Mouse (Mus musculus) embryonic stem cell, embryonic (primary cell): ENCODE data around the gene Scand1.

Source experiments
- CTCF ChIA-PET, 4 experiments: fragments of 300-600 bp in 2 of 4; fragments of 350-600 bp in 2 of 4; sonication (Branson Sonifier 250); formaldehyde crosslinking; loops; one replicate each; lab custom pipeline; 2022; ENCODE audit warnings: inconsistent platforms in 2 of 4; lab: Charles Lee
- POLR2A ChIA-PET, 4 experiments: fragments of 300-600 bp in 2 of 4; fragments of 350-600 bp in 2 of 4; sonication (Branson Sonifier 250); formaldehyde crosslinking; loops; one replicate each; lab custom pipeline; 2022; ENCODE audit warnings: antibody characterized with exemption in 4 of 4, inconsistent platforms in 1 of 4; lab: Charles Lee

Scand1 gene

GRCm38 (mm10) chr2:156289552-156290160 is 22.8 kb downstream of the Scand1 start:
- ChIA-PET POLR2A (interaction anchor here in 1 of 4 experiments (0.7 to 2.5 kb wide), 3 partner anchors 10 to 26 kb away, joined by 3 to 7 read pairs (median 4); no protein-coding TSS in a partner anchor), CTCF (no interaction called here)

GRCm38 (mm10) chr2:156288222-156288621 is 24.3 kb downstream of the Scand1 start:
- POLR2A ChIA-PET, result interaction anchor here in 2 of 4 experiments (1.0 to 2.5 kb wide), 6 partner anchors 8 to 66 kb away, joined by 3 to 7 read pairs (median 3); partner anchors contain the start of genes Cnbd2 (in 2 of the 2) and Scand1 (in 1 of the 2)

GRCm38 (mm10) chr2:156286733-156287132 is 25.8 kb downstream of the Scand1 start:
- POLR2A ChIA-PET, result interaction anchor here in 2 of 4 experiments (0.6 to 1.4 kb wide), 4 partner anchors 9 to 113 kb away, joined by 3 read pairs; no protein-coding TSS in a partner anchor
- CTCF ChIA-PET, result interaction anchor here in 2 of 4 experiments (0.7 kb wide), 2 partner anchors 41 to 542 kb away, joined by 3 to 4 read pairs; no protein-coding TSS in a partner anchor

More at GRCm38 (mm10) chr2:156288222-156288621, 24.3 kb downstream of the Scand1 start:
- CTCF ChIA-PET, result interaction anchor here in 3 of 4 experiments (0.6 to 1.2 kb wide), 6 partner anchors 10 to 210 kb away, joined by 3 to 4 read pairs (median 3); no protein-coding TSS in a partner anchor

GRCm38 (mm10) chr2:156285161-156285560 is 27.3 kb downstream of the Scand1 start:
- ChIA-PET CTCF (interaction anchor here in 2 of 4 experiments (0.6 to 1.2 kb wide), 2 partner anchors 140 to 661 kb away, joined by 3 read pairs; no protein-coding TSS in a partner anchor), POLR2A (interaction anchor here in 2 of 4 experiments (0.6 to 1.2 kb wide), 4 partner anchors 8 to 28 kb away, joined by 3 to 4 read pairs (median 3); partner anchors contain the start of genes Cnbd2 (in 1 of the 2) and Scand1 (in 1 of the 2))

- CTCF ChIA-PET, result no interaction called here
- POLR2A ChIA-PET, result no interaction called here
These were observed 31.3 kb downstream of the Scand1 start for GRCm38 (mm10) chr2:156281227-156281626.

- ChIA-PET CTCF (interaction anchor here (0.5 to 1.6 kb wide), 16 partner anchors 10 to 347 kb away, joined by 3 to 13 read pairs (median 3); partner anchors contain the start of gene Nfs1 (in 1 of the 4)), POLR2A (interaction anchor here in 3 of 4 experiments (0.6 to 2.0 kb wide), 12 partner anchors 9 to 166 kb away, joined by 3 to 8 read pairs (median 3); partner anchors contain the start of genes Rbm39 (in 2 of the 3), Cpne1 (in 1 of the 3), Rbm12 (in 1 of the 3) and Scand1 (in 1 of the 3))
These were observed 34.1 kb downstream of the Scand1 start for GRCm38 (mm10) chr2:156278226-156279017.

- ChIA-PET CTCF (interaction anchor here in 1 of 4 experiments (1.4 kb wide), 1 partner anchor 33 kb away, joined by 3 read pairs; no protein-coding TSS in a partner anchor), POLR2A (interaction anchor here in 2 of 4 experiments (1.1 to 1.3 kb wide), 2 partner anchors 11 to 38 kb away, joined by 3 to 4 read pairs; no protein-coding TSS in a partner anchor)
These were observed 40.0 kb downstream of the Scand1 start for GRCm38 (mm10) chr2:156272553-156272952.

GRCm38 (mm10) chr2:156267636-156268035 is 44.9 kb downstream of the Scand1 start:
- POLR2A ChIA-PET, result interaction anchor here in 3 of 4 experiments (0.6 to 4.4 kb wide), 23 partner anchors 10 to 90 kb away, joined by 3 to 36 read pairs (median 3); partner anchors contain the start of genes Phf20 (in 2 of the 3), Cnbd2 (in 1 of the 3), Rbm39 (in 1 of the 3) and Scand1 (in 1 of the 3)
- CTCF ChIA-PET, result interaction anchor here in 3 of 4 experiments (0.6 to 1.3 kb wide), 6 partner anchors 11 to 321 kb away, joined by 3 to 5 read pairs (median 3); partner anchors contain the start of genes Cnbd2 (in 1 of the 3) and Scand1 (in 1 of the 3)

GRCm38 (mm10) chr2:156263204-156263893 is 49.2 kb downstream of the Scand1 start:
- ChIA-PET POLR2A (interaction anchor here in 3 of 4 experiments (0.6 to 4.2 kb wide), 13 partner anchors 10 to 97 kb away, joined by 3 to 17 read pairs (median 3); partner anchors contain the start of genes Cnbd2 (in 2 of the 3), Scand1 (in 2 of the 3) and Rbm39 (in 1 of the 3)), CTCF (interaction anchor here in 3 of 4 experiments (0.6 to 1.3 kb wide), 4 partner anchors 29 to 59 kb away, joined by 3 to 10 read pairs (median 4); no protein-coding TSS in a partner anchor)
